Mouse (Mus musculus) layer of hippocampus, postnatal 14 days (tissue): ENCODE data around the gene Nars2. TPM values are rescaled to one million over a fixed set of nuclear protein-coding genes. Genes with fewer than 3 reads are reported as not detected.

Source experiments
- DNase-seq, 2 experiments: peaks; one replicate each; pipeline ENCODE4 v3.0.0; 2021 to 2022; ENCODE audit warnings: low spot score in 2 of 2, mixed read lengths in 1 of 2
- total RNA-seq, 2 experiments: library from RNA; stranded (reverse); gene quantifications; 2 replicates each; pipeline ENCODE4 v1.2.3; 2021

The Nars2 gene
- total RNA-seq, 2 experiments from 2014 or later: 17.6 to 19.4 TPM

GRCm38 (mm10) chr7:96970359-96970758, 19.1 kb downstream of the Nars2 start:
- peak in 1 of 2 experiments; percentile 72 for DNase-seq

DNA sequence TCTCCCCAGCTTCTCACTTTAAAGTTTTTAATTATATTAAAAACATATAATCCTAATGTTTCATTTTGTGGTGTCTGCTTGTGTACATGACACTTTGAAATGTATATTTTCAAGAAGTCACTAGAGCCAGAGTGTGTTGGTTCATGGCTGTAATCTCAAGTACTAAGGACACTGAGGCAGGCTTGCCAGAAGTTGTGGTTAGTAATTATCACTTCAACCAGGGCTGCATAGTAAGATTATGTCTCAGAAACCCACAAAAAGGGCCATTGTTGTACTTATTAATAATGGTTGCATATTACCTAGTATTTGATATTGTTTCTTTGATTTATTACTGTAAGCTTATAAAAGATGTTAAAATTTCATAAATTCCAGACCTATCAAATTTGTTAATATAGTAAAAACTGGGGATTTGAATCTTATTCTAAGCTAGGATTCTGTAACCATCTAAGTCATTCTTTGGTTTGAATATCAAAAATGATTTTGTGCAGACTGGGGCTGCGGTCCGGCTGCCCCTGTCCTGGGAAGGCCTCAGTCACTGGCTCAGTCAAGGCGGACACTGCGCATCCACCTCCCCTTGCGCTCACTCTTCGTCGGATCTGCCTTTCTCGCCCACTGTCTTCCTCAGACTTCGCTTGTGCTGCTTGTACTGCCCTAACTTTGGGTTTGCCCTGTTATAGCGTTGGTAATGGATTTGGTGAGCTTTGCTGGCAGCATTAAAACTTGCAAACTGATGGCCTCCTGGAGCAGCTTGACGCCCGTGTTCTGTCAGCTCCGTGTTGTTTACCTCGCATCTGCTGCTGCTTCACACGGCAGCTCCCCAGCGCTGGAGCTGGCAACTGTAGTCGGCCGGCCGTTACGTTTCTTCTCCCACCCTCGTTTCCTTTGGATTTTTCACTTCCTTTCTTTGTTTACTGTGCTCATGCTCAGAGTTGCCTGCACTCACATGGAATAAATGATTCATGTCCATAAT, 20.0 kb downstream of the Nars2 start:
- DNase-seq: no peak

DNA sequence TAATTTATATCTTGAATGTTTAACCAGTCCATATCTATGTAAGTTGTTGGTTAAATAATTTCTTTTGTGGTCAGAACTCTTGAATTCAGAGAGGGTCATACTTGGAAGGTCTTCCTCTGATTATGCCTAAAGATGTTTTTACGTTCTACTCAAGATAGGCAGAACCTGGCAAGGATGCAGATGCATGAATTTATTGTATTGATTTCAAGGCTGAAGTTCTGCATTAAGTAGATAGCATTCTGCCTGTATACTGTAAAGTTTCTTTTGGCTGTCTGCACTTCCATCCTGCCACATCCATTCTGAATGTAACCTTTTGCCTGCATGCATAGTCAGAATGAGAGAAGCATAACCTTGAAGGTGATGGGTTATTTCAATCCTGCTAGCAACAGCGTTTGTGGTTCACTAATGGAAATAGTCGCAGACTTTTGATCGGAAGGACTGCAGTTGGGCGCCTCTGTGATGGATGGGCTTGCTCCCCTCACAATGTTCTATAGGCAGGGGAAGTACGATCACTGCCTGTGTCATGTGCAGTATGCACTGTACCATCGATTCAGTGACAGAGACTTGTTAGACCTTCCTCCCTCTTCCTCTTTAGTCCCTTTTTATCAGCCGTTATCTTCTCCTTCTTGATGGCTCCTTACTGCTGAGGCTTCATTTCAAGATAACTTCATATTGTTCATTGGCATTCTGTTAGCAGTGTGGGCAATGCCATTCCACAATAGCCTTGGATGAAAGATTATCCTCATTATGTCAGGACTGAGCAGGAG, 21.0 kb downstream of the Nars2 start:
- no peak for DNase-seq

DNA sequence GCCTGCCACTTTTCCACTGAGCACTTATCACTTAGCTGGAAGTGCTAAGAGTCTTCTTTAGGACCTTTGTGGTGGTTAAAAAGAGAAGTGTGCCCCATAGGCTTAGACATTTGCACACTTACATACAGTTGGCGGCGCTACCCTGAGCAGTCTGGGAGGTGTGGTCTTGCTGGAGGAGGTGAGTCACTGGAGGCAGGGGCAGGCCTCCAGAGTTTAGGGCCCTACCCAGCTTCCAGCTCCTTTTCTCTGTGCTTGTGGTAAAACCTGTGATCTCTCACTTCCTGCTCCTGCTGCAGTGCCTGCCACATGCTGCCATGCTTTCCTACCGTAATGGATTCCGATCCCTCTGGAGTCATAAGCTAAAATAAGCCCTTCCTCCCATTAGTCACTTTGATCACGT, 24.6 kb downstream of the Nars2 start:
- no peak for DNase-seq

DNA sequence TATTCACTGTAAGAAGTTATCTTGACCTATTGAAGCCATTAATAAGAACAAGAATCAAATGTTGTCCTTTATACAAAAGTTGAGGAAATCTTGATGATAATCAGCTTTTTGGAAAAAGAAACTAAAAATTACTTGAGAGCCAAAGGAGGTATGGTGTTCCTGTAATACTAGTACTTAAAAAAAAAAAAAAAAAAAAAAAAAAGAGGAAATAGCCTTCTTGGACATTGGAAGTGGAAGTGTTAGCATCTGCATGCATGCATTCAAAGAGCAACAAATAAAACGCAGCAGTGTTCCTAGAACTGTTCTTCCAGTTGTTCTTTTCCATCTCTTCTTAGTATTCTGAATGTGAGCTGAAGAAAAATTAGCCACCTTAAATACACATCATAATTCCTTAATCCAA, 25.9 kb downstream of the Nars2 start:
- DNase-seq: no peak

- no peak for DNase-seq
Measured at GRCm38 (mm10) chr7:96981366-96981765, 30.1 kb downstream of the Nars2 start.

DNA sequence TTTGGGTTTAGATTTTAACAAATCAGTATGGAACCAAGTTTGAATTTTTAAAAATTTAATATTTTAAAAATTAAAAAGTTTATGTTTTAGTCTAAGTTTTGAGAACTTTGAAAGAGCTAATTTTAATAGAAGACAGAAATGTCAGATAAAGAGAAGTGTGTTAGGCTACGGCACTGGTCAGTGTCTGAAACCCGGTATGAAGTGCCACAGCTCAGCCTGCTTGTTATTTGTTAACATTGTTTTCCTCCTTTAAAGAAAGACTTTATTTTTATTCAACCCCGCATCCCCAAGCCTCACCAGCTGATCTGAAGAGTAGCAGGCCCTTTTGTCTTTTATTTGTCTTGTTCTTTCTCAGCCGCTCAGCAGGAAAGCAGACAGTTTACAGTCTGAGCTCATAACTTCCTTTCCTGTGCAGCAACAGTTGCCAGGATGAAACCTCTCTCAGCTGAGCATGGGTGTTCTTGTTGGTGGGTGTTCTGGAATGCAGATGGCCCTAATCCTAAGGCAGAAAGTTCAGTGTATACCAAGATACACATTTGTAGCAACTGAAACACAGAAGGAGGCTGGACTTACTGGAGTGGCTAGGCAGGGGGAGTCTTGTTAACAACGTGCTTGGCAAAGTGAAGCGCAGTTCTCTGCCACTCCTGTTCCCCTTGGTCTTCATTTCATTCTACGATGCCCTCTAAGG, 32.5 kb downstream of the Nars2 start:
- peak; percentile 9 to 18 for DNase-seq

GRCm38 (mm10) chr7:96985798-96986197, 34.5 kb downstream of the Nars2 start:
- DNase-seq: peak; percentile 17 to 40

- DNase-seq: no peak
Measured at GRCm38 (mm10) chr7:96986795-96987445, 35.6 kb downstream of the Nars2 start.

DNA sequence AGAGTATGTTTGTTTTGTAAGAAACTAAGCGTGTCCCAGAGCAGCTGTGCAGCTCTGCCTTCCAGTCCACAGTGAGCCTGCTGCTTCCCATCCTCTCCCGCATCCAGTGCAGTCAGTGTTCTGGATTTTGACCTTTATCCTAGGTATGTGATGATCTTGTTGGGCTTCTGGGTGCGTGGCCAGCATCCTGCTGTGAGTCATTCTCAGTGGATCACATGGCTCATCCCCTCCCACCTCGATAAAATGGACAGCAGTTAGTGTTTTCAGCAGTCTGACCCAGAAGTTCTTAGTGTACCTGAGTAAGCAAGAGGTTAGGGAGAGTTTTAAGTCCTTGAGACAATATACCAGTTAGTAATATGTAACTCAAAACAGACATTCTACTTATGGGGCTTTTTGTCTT, 36.4 kb downstream of the Nars2 start:
- no peak for DNase-seq

DNA sequence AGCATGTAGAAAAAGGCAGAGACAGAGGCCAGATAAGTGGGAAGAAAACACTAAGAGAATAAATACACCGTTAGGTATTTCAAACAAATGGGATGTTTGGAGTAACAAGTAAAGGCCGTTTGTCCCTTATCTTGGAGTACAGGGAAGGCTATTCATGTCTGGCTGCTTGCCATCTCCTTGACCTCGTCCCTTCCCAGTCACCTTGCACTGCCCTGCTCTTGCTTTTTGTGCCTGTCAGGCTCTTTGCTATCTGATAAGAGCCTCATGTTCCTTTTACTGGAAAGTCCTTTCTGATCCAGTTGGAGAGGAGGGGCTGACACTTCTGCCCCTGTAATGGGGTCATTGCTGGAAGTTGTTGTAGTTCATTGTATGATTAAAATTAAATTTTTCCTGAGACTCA, 61.7 kb downstream of the Nars2 start:
- no peak for DNase-seq

DNA sequence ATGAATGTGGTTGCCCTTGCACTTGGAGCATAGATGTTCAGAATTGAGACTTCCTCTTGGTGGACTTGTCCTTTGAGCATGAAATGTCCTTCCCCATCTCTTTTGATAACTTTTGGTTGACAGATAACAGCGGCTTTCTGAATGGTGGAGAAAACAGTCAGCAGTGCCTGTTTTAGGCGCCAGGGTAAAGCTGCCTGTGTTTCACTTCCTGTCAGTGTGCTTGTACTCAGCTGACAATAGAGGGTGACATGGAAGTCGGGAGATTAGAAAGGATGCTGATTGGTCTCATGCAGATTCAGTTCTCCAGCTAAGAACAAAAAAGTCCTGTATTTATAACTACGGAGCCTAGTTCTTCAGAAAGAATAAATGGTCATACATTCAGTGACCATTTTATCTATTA, 66.7 kb downstream of the Nars2 start:
- no peak for DNase-seq

DNA sequence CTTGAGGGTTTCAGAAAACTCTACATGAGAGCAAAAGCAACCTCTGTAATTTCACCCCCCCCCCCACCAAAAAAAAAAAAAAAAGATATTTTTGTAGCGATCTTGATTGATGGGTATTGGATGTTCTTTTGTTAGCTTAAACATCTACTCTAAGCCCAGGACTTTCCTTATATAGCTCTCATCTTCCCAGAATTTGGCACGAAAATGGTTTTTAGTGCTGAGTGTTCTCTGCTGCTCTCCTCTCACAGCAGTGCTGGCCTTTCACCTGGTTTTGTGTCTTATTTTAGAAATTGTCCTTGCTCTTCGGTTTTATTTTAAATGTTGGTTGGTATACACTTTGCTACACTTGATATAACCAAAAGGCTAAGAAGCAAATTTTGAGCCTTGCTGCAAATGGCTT, 67.1 kb downstream of the Nars2 start:
- DNase-seq: no peak

- no peak for DNase-seq
Measured at GRCm38 (mm10) chr7:97019303-97019702, 68.0 kb downstream of the Nars2 start.

- no peak for DNase-seq
Measured at GRCm38 (mm10) chr7:97026772-97027358, 75.6 kb downstream of the Nars2 start.

- DNase-seq: no peak
Measured at GRCm38 (mm10) chr7:97029151-97029550, 77.8 kb downstream of the Nars2 start.

DNA sequence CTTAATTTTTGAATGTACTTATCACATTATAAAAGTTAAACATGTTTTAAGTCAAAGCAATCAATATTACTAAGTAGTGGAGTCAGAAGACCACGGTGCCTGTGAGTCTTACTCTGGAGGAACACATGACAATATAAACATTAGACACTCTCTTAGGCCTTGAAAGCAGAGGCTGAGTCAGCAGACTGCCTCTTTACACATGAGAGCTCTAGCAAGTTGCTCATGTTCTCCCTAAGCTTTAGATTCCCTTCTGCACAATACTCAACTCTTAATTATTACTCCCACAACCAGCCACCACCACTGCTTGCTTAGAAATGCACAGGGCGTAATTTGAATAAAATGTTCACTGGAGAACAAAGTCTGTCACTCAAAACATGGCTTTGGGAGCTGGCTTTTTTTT, 81.1 kb downstream of the Nars2 start:
- no peak for DNase-seq

DNA sequence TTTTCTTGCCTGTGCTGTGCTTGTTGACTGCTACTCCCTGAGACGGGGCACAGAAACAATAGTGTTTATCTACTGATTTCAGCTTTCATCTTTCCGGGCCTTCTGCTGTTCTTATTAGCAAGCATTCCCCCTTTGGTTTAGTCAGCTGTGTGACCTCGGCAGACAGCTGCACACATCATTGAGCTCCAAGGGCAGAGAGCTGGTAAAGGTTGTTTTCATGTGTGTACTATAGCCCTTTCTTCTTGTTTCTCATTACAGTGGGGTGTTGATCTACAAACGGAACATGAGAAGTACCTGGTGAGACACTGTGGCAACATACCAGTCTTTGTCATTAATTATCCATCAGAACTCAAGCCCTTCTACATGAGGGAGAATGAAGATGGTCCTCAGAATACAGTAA, 88.3 kb downstream of the Nars2 start:
- no peak for DNase-seq

GRCm38 (mm10) chr7:97041868-97042449, 90.7 kb downstream of the Nars2 start:
- no peak for DNase-seq

DNA sequence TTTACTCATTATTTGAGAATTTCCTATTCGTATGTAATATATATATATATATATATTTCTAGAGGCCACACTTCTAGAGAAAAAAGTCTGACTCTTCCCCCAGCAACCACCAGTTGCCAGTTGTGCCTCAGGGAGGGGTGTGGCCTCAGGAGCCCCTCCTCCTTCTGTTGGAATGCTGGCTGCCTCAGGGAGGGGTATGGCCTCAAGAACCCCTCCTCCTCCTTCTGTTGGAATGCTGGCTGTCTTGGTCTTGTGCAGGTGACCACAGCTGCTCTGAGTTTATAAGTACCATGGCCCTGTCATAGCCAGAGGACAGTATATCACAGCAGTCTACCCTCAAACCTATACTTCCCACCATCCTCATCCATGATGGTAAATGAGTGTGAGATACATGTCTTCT, 91.7 kb downstream of the Nars2 start:
- DNase-seq: no peak
